Mouse (Mus musculus): ENCODE data around the gene Idua.

Idua gene

GRCm38 (mm10) chr5:108680871-108681270 is 20.7 kb downstream of the Idua start:
- DNase-seq (ENCODE audit: low spot score), result no peak

GRCm38 (mm10) chr5:108689091-108689490 is 29.0 kb downstream of the Idua start:
- DNase-seq (ENCODE audit: low spot score), result no peak

- no peak for DNase-seq (ENCODE audit: low spot score)
These were observed 31.0 kb downstream of the Idua start for GRCm38 (mm10) chr5:108691152-108691551.

GRCm38 (mm10) chr5:108692271-108692670 is 32.1 kb downstream of the Idua start, which contains the start of gene Fgfrl1:
Gene Fgfrl1 (plus strand): TSS chr5:108692382.
- DNase-seq (ENCODE audit: low spot score), result peak; percentile 58

GRCm38 (mm10) chr5:108693872-108694288 is 33.7 kb downstream of the Idua start:
- DNase-seq (ENCODE audit: low spot score), result peak; percentile 94

- DNase-seq (ENCODE audit: low spot score), result peak; percentile 53
These were observed 34.5 kb downstream of the Idua start for GRCm38 (mm10) chr5:108694352-108695261.

GRCm38 (mm10) chr5:108695861-108696260 is 35.7 kb downstream of the Idua start:
- no peak for DNase-seq (ENCODE audit: low spot score)

GRCm38 (mm10) chr5:108696542-108696941 is 36.4 kb downstream of the Idua start:
- DNase-seq (ENCODE audit: low spot score), result no peak

- DNase-seq (ENCODE audit: low spot score), result no peak
These were observed 37.2 kb downstream of the Idua start for GRCm38 (mm10) chr5:108697341-108697753.

GRCm38 (mm10) chr5:108700346-108700745 is 40.2 kb downstream of the Idua start:
- no peak for DNase-seq (ENCODE audit: low spot score)

- no peak for DNase-seq (ENCODE audit: low spot score)
These were observed 41.4 kb downstream of the Idua start for GRCm38 (mm10) chr5:108701341-108702021.

- no peak for DNase-seq (ENCODE audit: low spot score)
These were observed 43.9 kb downstream of the Idua start for GRCm38 (mm10) chr5:108703754-108704626.

GRCm38 (mm10) chr5:108707758-108708157 is 47.6 kb downstream of the Idua start:
- no peak for DNase-seq (ENCODE audit: low spot score)

- no peak for DNase-seq (ENCODE audit: low spot score)
These were observed 48.3 kb downstream of the Idua start for GRCm38 (mm10) chr5:108708419-108708818.

GRCm38 (mm10) chr5:108708981-108709731 is 49.0 kb downstream of the Idua start:
- peak; percentile 22 for DNase-seq (ENCODE audit: low spot score)

GRCm38 (mm10) chr5:108711968-108712367 is 51.8 kb downstream of the Idua start:
- no peak for DNase-seq (ENCODE audit: low spot score)

GRCm38 (mm10) chr5:108713096-108713495 is 53.0 kb downstream of the Idua start:
- no peak for DNase-seq (ENCODE audit: low spot score)

- no peak for DNase-seq (ENCODE audit: low spot score)
These were observed 53.6 kb downstream of the Idua start for GRCm38 (mm10) chr5:108713691-108714090.

- DNase-seq (ENCODE audit: low spot score), result no peak
These were observed 54.0 kb downstream of the Idua start for GRCm38 (mm10) chr5:108714149-108714548.

- DNase-seq (ENCODE audit: low spot score), result no peak
These were observed 55.8 kb downstream of the Idua start for GRCm38 (mm10) chr5:108715974-108716373.

- no peak for DNase-seq (ENCODE audit: low spot score)
These were observed 57.9 kb downstream of the Idua start for GRCm38 (mm10) chr5:108718051-108718450.
